Mouse (Mus musculus) heart, embryonic 11.5 days (tissue): Measurements from ENCODE around the gene Amotl1. TPM values are rescaled to one million over a fixed set of nuclear protein-coding genes. Genes with fewer than 3 reads are reported as not detected.
"Not testable (repeated sequence)": the region's sequence is repeated elsewhere in the genome, so short reads cannot be mapped to it uniquely, and the experiment has no call there.

ENCODE experiments used
- ATAC-seq: fragments of 200-750 bp; cut with Nextera tagmentation; replicated peaks from 2 replicates; pipeline ENCODE4 v1.8.0; 2017; ENCODE audit warnings: moderate library complexity; ENCODE audit not compliant: insufficient number of reproducible peaks, low FRiP score, low TSS enrichment
- H3K27ac ChIP-seq: fragments of 300-500 bp; sonication (generic); 2 replicates; pipeline ENCODE4 v1.5.1; 2014; ENCODE audit warnings: mild to moderate bottlenecking, low read depth, low read length
- H3K27me3 ChIP-seq: fragments of 300-500 bp; sonication (generic); 2 replicates; pipeline ENCODE4 v1.6.1; 2014; ENCODE audit warnings: mild to moderate bottlenecking, low read length, mixed read lengths; ENCODE audit not compliant: control insufficient read depth, insufficient read depth
- H3K36me3 ChIP-seq: fragments of 300-500 bp; sonication (generic); 2 replicates; pipeline ENCODE4 v1.6.1; 2014; ENCODE audit warnings: mild to moderate bottlenecking, low read length, moderate library complexity, mixed read lengths; ENCODE audit not compliant: control insufficient read depth, insufficient read depth
- H3K4me1 ChIP-seq: fragments of 300-500 bp; sonication (generic); 2 replicates; pipeline ENCODE4 v1.6.1; 2014; ENCODE audit warnings: low read length; ENCODE audit not compliant: control insufficient read depth, insufficient read depth
- H3K4me2 ChIP-seq: fragments of 300-500 bp; sonication (generic); 2 replicates; pipeline ENCODE4 v1.6.1; 2014; ENCODE audit warnings: mild to moderate bottlenecking, moderate library complexity
- H3K4me3 ChIP-seq: fragments of 300-500 bp; sonication (generic); 2 replicates; pipeline ENCODE4 v1.5.1; 2014; ENCODE audit warnings: low read depth, low read length
- H3K9ac ChIP-seq: fragments of 300-500 bp; sonication (generic); 2 replicates; pipeline ENCODE4 v1.6.1; 2014; ENCODE audit warnings: mild to moderate bottlenecking, low read depth, low read length, moderate library complexity
- H3K9me3 ChIP-seq: fragments of 300-500 bp; sonication (generic); replicated peaks from 2 replicates; pipeline ENCODE4 v1.6.1; 2016; ENCODE audit warnings: low read length; ENCODE audit not compliant: control insufficient read depth
- WGBS: fragments of 180-500 bp; shearing (Covaris S2); extraction: QIAGEN DNeasy Blood & Tissue Kit; methylation state at CpG from one replicate; pipeline ENCODE4 v1.1.7; 2014; ENCODE audit not compliant: insufficient replicate concordance; 5-methylcytosine and 5-hydroxymethylcytosine counted together
- polyA plus RNA-seq: library from polyadenylated mRNA; unstranded; fragments of >200 nt; fragmentation: Nextera tagmentation; extraction: Ambion mirVana; gene quantifications from 2 replicates; pipeline ENCODE4 v1.2.1, GENCODE M21; 2014

The Amotl1 gene
- polyA plus RNA-seq, 1 experiment from 2014 or later, result 23.8 TPM

GRCm38 (mm10) chr9:14593880-14594279, 51.0 kb downstream of the Amotl1 start:
- Histone ChIP-seq H3K9ac (no peak overlapping the region), H3K4me2 (no peak overlapping the region), H3K27me3 (no peaks in the 10 kb centered on the region), H3K36me3 (peaks cover 20% of the 10 kb centered on the region), H3K4me1 (peaks cover 32% of the 10 kb centered on the region), H3K4me3 (no peak overlapping the region), H3K27ac (no peak overlapping the region), H3K9me3 (no peaks in the 10 kb centered on the region)
- ATAC-seq, result no peak
- WGBS, result 85% methylated on average over 4 of the region's 4 CpGs

GRCm38 (mm10) chr9:14590666-14591065, 54.2 kb downstream of the Amotl1 start:
- peaks cover 17% of the 10 kb centered on the region for H3K4me1 ChIP-seq
- no peak overlapping the region for H3K4me2 ChIP-seq
- H3K27ac ChIP-seq, result no peak overlapping the region

GRCm38 (mm10) chr9:14588690-14589089, 56.2 kb downstream of the Amotl1 start:
- Histone ChIP-seq H3K4me3 (no peak overlapping the region), H3K27ac (no peak overlapping the region), H3K4me1 (peaks cover 21% of the 10 kb centered on the region), H3K27me3 (no peaks in the 10 kb centered on the region), H3K9me3 (no peaks in the 10 kb centered on the region), H3K36me3 (peaks cover 13% of the 10 kb centered on the region), H3K4me2 (no peak overlapping the region), H3K9ac (no peak overlapping the region)
- 74% methylated on average over 4 of the region's 4 CpGs for WGBS
- no peak for ATAC-seq

More at GRCm38 (mm10) chr9:14590666-14591065, 54.2 kb downstream of the Amotl1 start:
- H3K36me3 ChIP-seq, result peaks cover 18% of the 10 kb centered on the region
- H3K9me3 ChIP-seq, result no peaks in the 10 kb centered on the region
- no peaks in the 10 kb centered on the region for H3K27me3 ChIP-seq
- H3K4me3 ChIP-seq, result no peak overlapping the region
- no peak for ATAC-seq
- no peak overlapping the region for H3K9ac ChIP-seq
- WGBS, result 72% methylated on average over 7 of the region's 7 CpGs

GRCm38 (mm10) chr9:14585702-14586101, 59.2 kb downstream of the Amotl1 start:
- H3K27ac ChIP-seq, result 0 out of 2 replicates have a peak overlapping the region, but pooled peaks have one; percentile 29
- H3K36me3 ChIP-seq, result peaks cover 6% of the 10 kb centered on the region
- no peaks in the 10 kb centered on the region for H3K27me3 ChIP-seq
- H3K4me2 ChIP-seq, result no peak overlapping the region
- no peak for ATAC-seq
- no peak overlapping the region for H3K9ac ChIP-seq
- H3K4me3 ChIP-seq, result no peak overlapping the region
- no peaks in the 10 kb centered on the region for H3K9me3 ChIP-seq
- peaks cover 21% of the 10 kb centered on the region for H3K4me1 ChIP-seq
- WGBS, result 29% methylated on average over 1 of the region's 1 CpGs

- no peaks in the 10 kb centered on the region for H3K27me3 ChIP-seq
- H3K36me3 ChIP-seq, result peaks cover 6% of the 10 kb centered on the region
- WGBS, result 39% methylated on average over 4 of the region's 4 CpGs
- ATAC-seq, result 0 out of 2 replicates have a peak, but pooled peaks have one; percentile 18
- H3K27ac ChIP-seq, result peak overlapping the region; percentile 29; the same call in 1 of the 2 replicates
- H3K9ac ChIP-seq, result no peak overlapping the region
- peak overlapping the region; percentile 1; the same call in 1 of the 2 replicates for H3K4me2 ChIP-seq
- no peaks in the 10 kb centered on the region for H3K9me3 ChIP-seq
- H3K4me3 ChIP-seq, result no peak overlapping the region
- H3K4me1 ChIP-seq, result peaks cover 27% of the 10 kb centered on the region
These were observed 65.9 kb downstream of the Amotl1 start for GRCm38 (mm10) chr9:14578960-14579359.

- not testable (repeated sequence) for H3K4me3 ChIP-seq, H3K27ac ChIP-seq, H3K9ac ChIP-seq, ATAC-seq, H3K4me2 ChIP-seq, H3K27me3 ChIP-seq, H3K9me3 ChIP-seq
- 63% methylated on average over 2 of the region's 2 CpGs for WGBS
- H3K4me1 ChIP-seq, result peaks cover 27% of the 10 kb centered on the region
- H3K36me3 ChIP-seq, result peaks cover 11% of the 10 kb centered on the region
These were observed 68.5 kb downstream of the Amotl1 start for GRCm38 (mm10) chr9:14576359-14576758.

DNA sequence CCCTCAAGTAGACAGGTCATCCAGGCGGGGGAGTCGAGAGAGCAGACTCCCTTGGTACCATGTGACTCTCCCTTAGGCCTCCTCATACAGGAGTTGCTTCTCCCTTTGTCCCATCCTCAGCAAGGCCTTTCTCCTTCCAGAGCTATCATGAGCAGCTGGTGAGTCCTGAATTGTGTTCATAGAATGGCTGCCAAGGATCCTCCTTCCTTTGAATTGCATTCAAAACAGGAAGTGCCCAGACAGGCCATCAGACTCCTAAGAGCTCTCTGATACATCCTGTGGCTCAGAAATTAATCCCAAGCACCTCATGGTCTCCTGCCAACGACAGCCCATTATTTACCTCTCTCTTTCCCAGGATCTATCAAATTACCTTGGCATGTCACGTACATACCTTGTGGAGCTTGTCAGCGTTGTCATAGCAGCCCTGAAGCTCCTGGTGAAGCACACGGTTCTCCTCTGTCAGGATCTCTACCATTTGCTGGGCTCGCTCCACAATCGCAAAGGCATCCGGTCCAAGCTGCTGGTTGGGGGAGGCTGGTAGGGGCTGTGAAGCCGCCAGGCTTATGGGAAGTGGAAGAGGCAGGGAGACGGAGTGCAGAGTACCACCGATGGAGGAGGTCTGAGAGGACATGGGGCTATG, 70.0 kb downstream of the Amotl1 start:
- Histone ChIP-seq H3K27ac (peak overlapping the region; percentile 29; the same call in 1 of the 2 replicates), H3K4me3 (no peak overlapping the region), H3K9ac (no peak overlapping the region), H3K36me3 (peaks cover 15% of the 10 kb centered on the region), H3K27me3 (no peaks in the 10 kb centered on the region), H3K4me1 (peaks cover 22% of the 10 kb centered on the region), H3K4me2 (no peak overlapping the region), H3K9me3 (no peaks in the 10 kb centered on the region)
- ATAC-seq, result no peak
- 65% methylated on average over 12 of the region's 12 CpGs for WGBS

DNA sequence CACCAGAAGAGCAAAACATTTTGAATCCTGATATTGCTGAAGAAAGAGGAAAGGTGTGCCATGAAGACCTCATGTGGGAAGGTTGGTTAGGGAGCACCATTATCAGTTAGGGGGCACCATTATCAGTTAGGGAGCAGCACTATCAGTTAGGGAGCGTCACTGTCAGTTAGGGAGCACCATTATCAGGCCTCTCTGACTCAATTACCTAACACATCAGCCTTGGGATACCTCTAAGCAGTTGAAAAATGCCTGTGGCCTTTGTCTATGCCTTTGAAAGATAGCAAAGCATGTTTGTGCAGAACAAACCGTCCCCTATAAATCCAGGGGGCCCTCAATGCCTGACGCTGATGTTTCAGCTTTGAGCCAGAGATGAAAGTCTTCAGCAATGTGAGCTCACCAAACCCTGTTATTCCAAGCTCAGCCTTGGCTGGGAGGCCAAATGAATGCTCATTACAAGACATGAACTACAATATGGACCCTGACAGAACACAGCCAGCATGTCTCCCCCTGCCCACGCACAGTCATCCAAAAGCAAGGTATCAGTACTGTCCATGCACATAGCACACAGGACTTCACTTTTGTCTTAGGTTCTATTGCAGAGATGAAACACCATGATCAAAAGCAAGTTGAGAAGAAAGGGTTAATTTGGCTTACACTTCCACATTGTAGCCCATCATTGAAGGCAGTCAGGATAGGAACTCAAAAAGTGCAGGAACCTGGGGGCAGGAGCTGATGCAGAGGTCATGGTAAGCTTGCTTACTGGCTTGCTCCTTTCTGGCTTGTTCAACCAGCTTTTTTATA, 75.5 kb downstream of the Amotl1 start:
- ATAC-seq, result no peak
- H3K4me2 ChIP-seq, result no peak overlapping the region
- WGBS, result 77% methylated on average over 4 of the region's 4 CpGs
- no peak overlapping the region for H3K9ac ChIP-seq
- 0 out of 2 replicates have a peak, but pooled peaks cover 3% of the 10 kb centered on the region for H3K4me1 ChIP-seq
- H3K4me3 ChIP-seq, result no peak overlapping the region
- H3K27me3 ChIP-seq, result no peaks in the 10 kb centered on the region
- H3K36me3 ChIP-seq, result peaks cover 29% of the 10 kb centered on the region
- H3K27ac ChIP-seq, result no peak overlapping the region
- H3K9me3 ChIP-seq, result no peaks in the 10 kb centered on the region
